Mouse (Mus musculus): ENCODE data around the gene Gls. TPM values are rescaled to one million over a fixed set of nuclear protein-coding genes. Genes with fewer than 3 reads are reported as not detected.

The Gls gene
- polyA plus RNA-seq, 1 experiment from 2014 or later: 26.6 TPM

GRCm38 (mm10) chr1:52149934-52150346 lies 83.1 kb downstream of the Gls start:
- H3K9me3 ChIP-seq: no peaks in the 10 kb centered on the region
- no peak overlapping the region for H3K9ac ChIP-seq (replicated peaks)
- peaks cover 4% of the 10 kb centered on the region; the same call in 1 of the 2 replicates for H3K36me3 ChIP-seq
- WGBS: 37% methylated on average over 9 of the region's 9 CpGs
- no peak overlapping the region for H3K4me2 ChIP-seq (replicated peaks)
- peak; percentile 73 for ATAC-seq
- H3K4me1 ChIP-seq (replicated peaks): peaks cover 22% of the 10 kb centered on the region
- H3K27ac ChIP-seq: no peak overlapping the region
- H3K4me3 ChIP-seq (replicated peaks): no peak overlapping the region
- H3K27me3 ChIP-seq: no peaks in the 10 kb centered on the region

GRCm38 (mm10) chr1:52148696-52149095 lies 84.3 kb downstream of the Gls start:
- no peak overlapping the region for H3K4me2 ChIP-seq (replicated peaks)
- H3K27ac ChIP-seq: no peak overlapping the region
- no peak overlapping the region for H3K9ac ChIP-seq (replicated peaks)
- H3K4me1 ChIP-seq (replicated peaks): peaks cover 22% of the 10 kb centered on the region
- 0 out of 2 replicates have a peak, but pooled peaks cover 4% of the 10 kb centered on the region for H3K36me3 ChIP-seq
- WGBS: 60% methylated on average over 7 of the region's 7 CpGs
- no peaks in the 10 kb centered on the region for H3K9me3 ChIP-seq
- no peak for ATAC-seq
- no peak overlapping the region for H3K4me3 ChIP-seq (replicated peaks)
- no peaks in the 10 kb centered on the region for H3K27me3 ChIP-seq

DNA sequence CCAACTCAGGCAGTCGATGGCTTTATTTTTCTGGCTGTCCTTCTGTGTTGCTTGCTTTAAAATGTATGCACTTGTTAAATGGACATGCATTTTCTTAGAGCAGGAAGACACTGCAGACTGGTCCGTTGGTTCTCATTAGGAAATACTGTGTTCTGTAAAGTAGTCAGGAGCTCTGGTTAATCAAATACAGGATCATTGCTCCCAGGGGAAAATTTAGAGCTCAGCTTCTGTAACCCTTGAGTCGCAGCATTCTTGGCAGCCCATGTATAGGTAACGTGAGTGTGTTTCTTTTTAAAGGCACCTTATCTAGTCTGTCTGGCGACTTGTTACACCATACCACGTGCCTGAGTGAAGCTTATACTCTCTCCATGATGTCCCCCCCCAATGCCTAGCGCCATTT lies 84.9 kb downstream of the Gls start:
- H3K4me3 ChIP-seq (replicated peaks): no peak overlapping the region
- H3K4me2 ChIP-seq (replicated peaks): no peak overlapping the region
- H3K27ac ChIP-seq: no peak overlapping the region
- H3K9me3 ChIP-seq: no peaks in the 10 kb centered on the region
- H3K9ac ChIP-seq (replicated peaks): no peak overlapping the region
- ATAC-seq: no peak
- 0 out of 2 replicates have a peak, but pooled peaks cover 4% of the 10 kb centered on the region for H3K36me3 ChIP-seq
- WGBS: 82% methylated on average over 7 of the region's 7 CpGs
- peaks cover 22% of the 10 kb centered on the region for H3K4me1 ChIP-seq (replicated peaks)
- no peaks in the 10 kb centered on the region for H3K27me3 ChIP-seq

GRCm38 (mm10) chr1:52147431-52147830 lies 85.6 kb downstream of the Gls start:
- Histone ChIP-seq H3K9me3 (no peaks in the 10 kb centered on the region), H3K9ac (replicated peaks) (no peak overlapping the region), H3K4me3 (replicated peaks) (no peak overlapping the region), H3K27me3 (no peaks in the 10 kb centered on the region), H3K36me3 (0 out of 2 replicates have a peak, but pooled peaks cover 4% of the 10 kb centered on the region), H3K27ac (no peak overlapping the region), H3K4me1 (replicated peaks) (peaks cover 22% of the 10 kb centered on the region), H3K4me2 (replicated peaks) (no peak overlapping the region)
- 87% methylated on average over 2 of the region's 2 CpGs for whole genome bisulfite sequencing
- ATAC-seq: no peak

DNA sequence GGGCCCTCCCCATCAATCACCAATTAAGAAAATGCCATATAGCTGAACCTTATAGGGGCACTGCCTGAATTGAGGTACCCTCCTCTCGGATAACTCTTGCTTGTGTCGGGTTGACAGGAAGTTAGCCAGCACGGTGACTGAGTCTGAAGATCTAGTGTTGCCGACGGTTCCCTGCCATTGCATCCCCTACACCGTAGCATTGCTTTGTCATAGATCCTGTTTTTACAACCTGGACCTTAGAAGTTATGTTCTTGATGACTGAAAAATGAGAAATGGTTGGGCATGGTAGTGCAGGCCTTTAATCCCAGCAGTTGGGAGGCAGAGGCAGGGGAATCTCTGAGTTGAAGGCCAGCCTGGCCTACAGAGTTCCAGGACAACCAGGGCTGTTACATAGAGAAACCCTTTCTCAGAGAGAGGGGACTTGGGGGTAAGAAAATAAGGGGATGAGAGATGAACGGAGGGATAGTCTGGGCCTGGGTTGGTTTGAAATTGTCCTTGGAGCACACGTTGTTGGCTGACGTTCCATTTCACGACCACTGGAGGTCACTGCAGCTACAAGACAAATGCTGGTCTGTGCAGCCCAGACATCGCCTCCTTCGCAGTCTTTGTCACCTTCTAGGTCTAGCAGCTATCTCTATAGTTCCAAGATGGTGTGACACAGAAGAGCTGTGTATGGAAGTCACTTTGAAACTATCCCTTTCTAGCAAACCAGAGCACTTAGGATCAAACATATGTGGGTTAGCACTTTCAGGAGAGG lies 86.6 kb downstream of the Gls start:
- Histone ChIP-seq H3K4me1 (replicated peaks) (peaks cover 22% of the 10 kb centered on the region), H3K4me3 (replicated peaks) (no peak overlapping the region), H3K36me3 (no peaks in the 10 kb centered on the region), H3K9me3 (no peaks in the 10 kb centered on the region), H3K27ac (no peak overlapping the region), H3K27me3 (no peaks in the 10 kb centered on the region), H3K9ac (replicated peaks) (no peak overlapping the region), H3K4me2 (replicated peaks) (no peak overlapping the region)
- ATAC-seq: peak; percentile 82
- WGBS: 53% methylated on average over 12 of the region's 12 CpGs

- Histone ChIP-seq H3K27me3 (no peaks in the 10 kb centered on the region), H3K36me3 (0 out of 2 replicates have a peak, but pooled peaks cover 3% of the 10 kb centered on the region), H3K9me3 (no peaks in the 10 kb centered on the region), H3K9ac (replicated peaks) (no peak overlapping the region), H3K4me2 (replicated peaks) (no peak overlapping the region), H3K4me3 (replicated peaks) (no peak overlapping the region), H3K4me1 (replicated peaks) (peaks cover 10% of the 10 kb centered on the region), H3K27ac (no peak overlapping the region)
- ATAC-seq: no peak
- 89% methylated on average over 10 of the region's 10 CpGs for WGBS
These were observed 88.1 kb downstream of the Gls start for GRCm38 (mm10) chr1:52144907-52145306.

- 90% methylated on average over 7 of the region's 7 CpGs for WGBS
- Histone ChIP-seq H3K36me3 (0 out of 2 replicates have a peak, but pooled peaks cover 3% of the 10 kb centered on the region), H3K27me3 (no peaks in the 10 kb centered on the region), H3K4me3 (replicated peaks) (no peak overlapping the region), H3K4me2 (replicated peaks) (no peak overlapping the region), H3K9ac (replicated peaks) (no peak overlapping the region), H3K27ac (no peak overlapping the region), H3K9me3 (no peaks in the 10 kb centered on the region), H3K4me1 (replicated peaks) (peaks cover 3% of the 10 kb centered on the region)
- no peak for ATAC-seq
These were observed 89.4 kb downstream of the Gls start for GRCm38 (mm10) chr1:52143596-52144156.

- WGBS: 91% methylated on average over 4 of the region's 4 CpGs
These were observed 89.8 kb downstream of the Gls start for GRCm38 (mm10) chr1:52143191-52143590.

DNA sequence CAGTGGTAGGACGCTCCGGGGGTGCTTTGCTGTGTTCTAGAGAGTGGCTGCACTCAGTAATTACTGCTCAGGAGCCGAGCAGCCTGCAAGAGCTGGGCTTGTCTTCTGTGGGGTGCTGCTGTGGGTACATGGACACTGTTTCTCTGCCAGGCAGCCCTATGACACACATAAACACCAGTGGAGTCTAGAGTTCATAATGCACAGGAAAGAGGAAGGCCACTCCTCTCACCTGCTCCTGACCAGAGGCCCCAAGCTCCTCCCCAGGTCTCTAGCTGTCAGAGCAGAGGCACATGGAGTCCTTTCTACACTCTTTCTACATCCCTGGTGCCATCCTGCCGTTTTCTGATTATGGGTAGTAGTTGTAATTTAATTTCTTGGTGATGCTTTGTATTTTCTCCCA lies 90.9 kb downstream of the Gls start:
- 0 out of 2 replicates have a peak, but pooled peaks cover 3% of the 10 kb centered on the region for H3K36me3 ChIP-seq
- ATAC-seq: no peak
- no peak overlapping the region for H3K4me3 ChIP-seq (replicated peaks)
- H3K4me1 ChIP-seq (replicated peaks): no peaks in the 10 kb centered on the region; the same call in 1 of the 2 replicates
- WGBS: 85% methylated on average over 4 of the region's 4 CpGs
- no peak overlapping the region for H3K4me2 ChIP-seq (replicated peaks)
- no peak overlapping the region for H3K27ac ChIP-seq
- no peaks in the 10 kb centered on the region for H3K9me3 ChIP-seq
- H3K9ac ChIP-seq (replicated peaks): no peak overlapping the region
- no peaks in the 10 kb centered on the region for H3K27me3 ChIP-seq

More at GRCm38 (mm10) chr1:52143191-52143590, 89.8 kb downstream of the Gls start:
- H3K4me1 ChIP-seq (replicated peaks): no peaks in the 10 kb centered on the region; the same call in 1 of the 2 replicates
- no peak overlapping the region for H3K9ac ChIP-seq (replicated peaks)
- H3K4me2 ChIP-seq (replicated peaks): no peak overlapping the region
- H3K36me3 ChIP-seq: 0 out of 2 replicates have a peak, but pooled peaks cover 3% of the 10 kb centered on the region
- H3K4me3 ChIP-seq (replicated peaks): no peak overlapping the region
- no peak for ATAC-seq
- no peaks in the 10 kb centered on the region for H3K9me3 ChIP-seq
- H3K27ac ChIP-seq: no peak overlapping the region
- no peaks in the 10 kb centered on the region for H3K27me3 ChIP-seq

DNA sequence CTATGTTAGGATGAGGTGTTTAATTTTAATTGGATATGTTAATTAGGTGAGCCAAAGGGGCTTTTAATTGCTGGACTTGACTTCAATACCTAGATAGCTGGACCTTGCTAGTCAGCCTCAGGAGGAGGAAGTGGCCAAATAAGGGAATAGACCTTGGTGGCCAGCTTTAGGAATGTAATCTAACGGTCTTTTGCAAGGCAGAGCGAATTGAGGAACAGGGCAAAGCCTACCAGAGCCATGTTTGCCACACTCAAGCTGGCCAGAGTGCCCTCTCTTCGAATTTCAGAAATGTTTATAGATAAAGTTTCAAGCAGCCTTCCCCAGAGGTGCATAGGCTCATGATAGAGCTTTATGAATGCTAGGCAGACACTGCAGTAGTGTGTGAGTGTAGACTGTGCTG lies 91.5 kb downstream of the Gls start:
- ATAC-seq: no peak
- no peak overlapping the region for H3K4me2 ChIP-seq (replicated peaks)
- WGBS: 82% methylated on average over 3 of the region's 3 CpGs
- H3K9ac ChIP-seq (replicated peaks): no peak overlapping the region
- H3K27me3 ChIP-seq: no peaks in the 10 kb centered on the region
- no peak overlapping the region for H3K27ac ChIP-seq
- H3K9me3 ChIP-seq: no peaks in the 10 kb centered on the region
- H3K4me1 ChIP-seq (replicated peaks): no peaks in the 10 kb centered on the region
- H3K36me3 ChIP-seq: 0 out of 2 replicates have a peak, but pooled peaks cover 3% of the 10 kb centered on the region
- H3K4me3 ChIP-seq (replicated peaks): no peak overlapping the region

DNA sequence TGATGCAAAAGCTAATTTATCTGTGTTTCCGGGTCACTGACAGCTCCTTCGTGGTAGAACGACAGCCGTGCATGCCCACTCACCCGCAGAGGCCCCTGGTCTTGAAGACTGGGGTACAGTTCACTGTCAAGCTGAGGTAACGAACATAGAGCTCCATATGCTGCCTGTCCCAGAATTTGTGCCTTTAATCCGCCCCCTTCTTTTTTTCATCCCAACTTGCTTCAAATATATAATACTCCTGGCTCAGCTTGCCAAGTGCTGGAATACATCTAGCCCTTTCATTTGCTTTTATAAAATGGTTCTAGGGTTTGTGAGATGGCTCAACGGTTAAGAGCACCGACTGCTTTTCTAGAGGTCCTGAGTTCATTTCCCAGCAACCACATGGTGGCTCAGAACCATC lies 92.5 kb downstream of the Gls start:
- 82% methylated on average over 9 of the region's 9 CpGs for WGBS
- no peak overlapping the region for H3K4me3 ChIP-seq (replicated peaks)
- H3K9ac ChIP-seq (replicated peaks): no peak overlapping the region

DNA sequence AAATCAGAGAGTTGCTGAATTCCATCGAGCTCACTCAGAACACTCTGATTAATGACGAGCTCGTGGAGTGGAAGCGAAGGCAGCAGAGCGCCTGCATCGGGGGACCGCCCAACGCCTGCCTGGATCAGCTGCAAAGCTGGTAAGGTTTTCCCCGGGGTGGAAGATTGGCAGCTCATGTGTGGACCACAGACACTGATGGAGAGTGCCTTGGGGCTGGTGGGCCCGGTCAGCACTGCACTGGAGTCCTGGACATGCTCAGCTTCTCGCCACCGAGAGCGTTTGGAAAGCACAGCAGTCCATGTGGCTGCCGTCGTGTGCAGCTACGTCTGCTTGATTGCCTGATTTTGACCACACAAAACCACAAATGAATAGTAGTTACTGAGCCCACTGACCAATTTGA lies 95.7 kb downstream of the Gls start:
- 78% methylated on average over 16 of the region's 16 CpGs for WGBS
- Histone ChIP-seq H3K9me3 (no peaks in the 10 kb centered on the region), H3K9ac (replicated peaks) (no peak overlapping the region), H3K27me3 (no peaks in the 10 kb centered on the region), H3K4me3 (replicated peaks) (no peak overlapping the region), H3K36me3 (0 out of 2 replicates have a peak, but pooled peaks cover 3% of the 10 kb centered on the region), H3K4me2 (replicated peaks) (no peak overlapping the region), H3K4me1 (replicated peaks) (no peaks in the 10 kb centered on the region), H3K27ac (no peak overlapping the region)
- ATAC-seq: no peak

More for the DNA sequence above, 92.5 kb downstream of the Gls start:
- no peak for ATAC-seq
- H3K27me3 ChIP-seq: no peaks in the 10 kb centered on the region
- no peak overlapping the region for H3K27ac ChIP-seq
- H3K4me1 ChIP-seq (replicated peaks): no peaks in the 10 kb centered on the region
- no peak overlapping the region for H3K4me2 ChIP-seq (replicated peaks)
- no peaks in the 10 kb centered on the region for H3K9me3 ChIP-seq
- H3K36me3 ChIP-seq: 0 out of 2 replicates have a peak, but pooled peaks cover 3% of the 10 kb centered on the region
